Mouse (Mus musculus) bone marrow, adult 2 months (tissue): Measurements from ENCODE around the gene Dcdc2a.

Experiments
- CTCF ChIP-seq: fragments of 200-500 bp; IDR thresholded peaks from 2 replicates; pipeline ENCODE4 v1.5.1; 2011; ENCODE audit warnings: low read length, control low read depth; ENCODE audit not compliant: control insufficient read depth, insufficient read depth
- POLR2A ChIP-seq: fragments of 200-500 bp; IDR thresholded peaks from 2 replicates; pipeline ENCODE4 v1.6.1; 2011; ENCODE audit warnings: low read depth, mild to moderate bottlenecking, control low read depth, low read length, borderline replicate concordance; ENCODE audit not compliant: control insufficient read depth

GRCm38 (mm10) chr13:25094381-25094780, 38.6 kb downstream of the Dcdc2a start:
- TF ChIP-seq POLR2A (no peak), CTCF (no peak)
